Mouse (Mus musculus): ENCODE data around the gene Lad1.

Lad1 gene

DNA sequence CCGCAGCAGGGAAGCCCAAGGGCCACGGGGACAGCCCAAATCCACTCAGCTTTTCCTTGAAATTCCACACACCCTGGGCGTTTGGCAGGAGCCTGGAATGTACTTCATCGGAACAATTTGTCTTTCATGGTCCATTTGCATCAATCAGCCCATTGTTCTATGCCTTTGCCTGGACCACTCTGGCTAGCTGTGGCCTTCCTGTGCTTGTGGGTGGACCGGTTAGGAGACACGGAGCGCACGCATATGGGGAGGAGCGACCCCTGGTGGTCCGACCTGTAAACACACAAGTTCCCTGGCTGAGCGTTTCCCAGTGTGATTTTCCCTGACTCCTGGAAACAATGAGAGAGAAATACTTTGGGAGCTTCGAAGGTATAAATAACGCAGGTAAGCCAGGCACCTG lies 37.2 kb upstream of the Lad1 start:
- no peaks in the 10 kb centered on the region for H3K9me3 ChIP-seq (ENCODE audit: low read length)
- peaks cover 32% of the 10 kb centered on the region for H3K4me1 ChIP-seq (replicated peaks; ENCODE audit: low read depth, low read length)
- no peaks in the 10 kb centered on the region for H3K36me3 ChIP-seq (ENCODE audit: insufficient read depth, low read length)
- TF ChIP-seq NANOG (IDR thresholded peaks at IDR 0.05; ENCODE audit: borderline replicate concordance, low read length) (no peak), POU5F1 (IDR thresholded peaks at IDR 0.05; ENCODE audit: borderline replicate concordance, low read length) (no peak), CTCF (conservative IDR thresholded peaks at IDR 0.05; ENCODE audit: low read length) (peak; percentile 78)
- no peak overlapping the region for H3K4me3 ChIP-seq (replicated peaks; ENCODE audit: low read length)
- peaks cover 40% of the 10 kb centered on the region for H3K27me3 ChIP-seq (ENCODE audit: insufficient read depth, low read length)

GRCm38 (mm10) chr1:135782816-135783215 lies 35.6 kb upstream of the Lad1 start:
- no peak for TF ChIP-seq CTCF (conservative IDR thresholded peaks at IDR 0.05; ENCODE audit: low read length)
- no peak for TF ChIP-seq NANOG (IDR thresholded peaks at IDR 0.05; ENCODE audit: borderline replicate concordance, low read length)
- no peak for TF ChIP-seq POU5F1 (IDR thresholded peaks at IDR 0.05; ENCODE audit: borderline replicate concordance, low read length)
- Histone ChIP-seq H3K36me3 (ENCODE audit: insufficient read depth, low read length) (no peaks in the 10 kb centered on the region), H3K27me3 (ENCODE audit: insufficient read depth, low read length) (peaks cover 25% of the 10 kb centered on the region), H3K4me1 (replicated peaks; ENCODE audit: low read depth, low read length) (peaks cover 32% of the 10 kb centered on the region), H3K4me3 (replicated peaks; ENCODE audit: low read length) (no peak overlapping the region), H3K9me3 (ENCODE audit: low read length) (no peaks in the 10 kb centered on the region)

DNA sequence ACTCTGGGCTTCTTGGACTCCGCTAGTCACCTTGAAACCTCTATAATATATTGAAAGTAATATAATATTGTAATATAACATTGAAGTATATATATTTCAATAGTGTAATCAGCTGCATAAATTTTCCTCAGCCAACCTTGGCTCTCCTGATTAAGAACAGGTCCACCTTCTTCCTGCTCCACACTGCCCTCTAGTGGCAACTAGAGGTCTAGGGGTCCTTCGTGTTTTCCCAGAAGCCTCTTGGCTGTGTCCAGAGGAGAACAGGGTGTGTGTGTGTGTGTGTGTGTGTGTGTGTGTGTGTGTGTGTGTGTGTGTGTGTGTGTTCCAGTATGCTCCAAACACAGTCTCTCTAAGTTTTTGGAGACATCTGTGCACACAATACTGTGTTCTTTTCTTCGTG lies 30.6 kb upstream of the Lad1 start:
- no peaks in the 10 kb centered on the region for H3K36me3 ChIP-seq (ENCODE audit: insufficient read depth, low read length)
- peaks cover 10% of the 10 kb centered on the region for H3K27me3 ChIP-seq (ENCODE audit: insufficient read depth, low read length)
- H3K9me3 ChIP-seq (ENCODE audit: low read length) = no peaks in the 10 kb centered on the region
- TF ChIP-seq NANOG (IDR thresholded peaks at IDR 0.05; ENCODE audit: borderline replicate concordance, low read length) = no peak
- TF ChIP-seq CTCF (conservative IDR thresholded peaks at IDR 0.05; ENCODE audit: low read length) = peak; percentile 72
- no peak for TF ChIP-seq POU5F1 (IDR thresholded peaks at IDR 0.05; ENCODE audit: borderline replicate concordance, low read length)
- H3K4me1 ChIP-seq (replicated peaks; ENCODE audit: low read depth, low read length) = peaks cover 48% of the 10 kb centered on the region
- H3K4me3 ChIP-seq (replicated peaks; ENCODE audit: low read length) = no peak overlapping the region

- Histone ChIP-seq H3K9me3 (ENCODE audit: low read length) (no peaks in the 10 kb centered on the region), H3K4me1 (replicated peaks; ENCODE audit: low read depth, low read length) (peaks cover 51% of the 10 kb centered on the region), H3K36me3 (ENCODE audit: insufficient read depth, low read length) (no peaks in the 10 kb centered on the region), H3K4me3 (replicated peaks; ENCODE audit: low read length) (0 out of 2 replicates have a peak overlapping the region, but pooled peaks have one; percentile 20), H3K27me3 (ENCODE audit: insufficient read depth, low read length) (peaks cover 9% of the 10 kb centered on the region)
- TF ChIP-seq POU5F1 (IDR thresholded peaks at IDR 0.05; ENCODE audit: borderline replicate concordance, low read length) = no peak
- no peak for TF ChIP-seq NANOG (IDR thresholded peaks at IDR 0.05; ENCODE audit: borderline replicate concordance, low read length)
- no peak; the same call in 1 of the 2 replicates for TF ChIP-seq CTCF (conservative IDR thresholded peaks at IDR 0.05; ENCODE audit: low read length)
Observed at GRCm38 (mm10) chr1:135788708-135789107, 29.7 kb upstream of the Lad1 start.

DNA sequence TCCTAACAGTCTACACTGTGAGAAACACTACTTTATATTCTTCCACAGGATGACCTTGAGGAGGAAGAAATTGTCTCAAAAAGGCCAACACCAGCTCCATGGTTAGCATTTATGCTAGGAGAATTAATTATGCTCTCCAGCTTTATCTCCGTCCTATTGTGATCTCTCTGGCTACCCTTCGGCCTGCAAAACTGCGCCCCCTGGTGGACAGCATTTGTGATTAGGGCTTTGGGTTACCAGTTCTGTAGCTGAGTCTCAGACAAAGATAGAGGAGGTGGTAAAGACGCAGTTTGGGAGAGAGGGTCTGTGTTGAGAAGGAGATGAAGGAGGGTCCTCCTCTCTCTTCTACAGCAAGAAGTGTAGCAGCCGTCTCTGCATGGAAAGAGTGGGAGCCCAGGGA lies 28.6 kb upstream of the Lad1 start:
- Histone ChIP-seq H3K9me3 (ENCODE audit: low read length) (no peaks in the 10 kb centered on the region), H3K36me3 (ENCODE audit: insufficient read depth, low read length) (no peaks in the 10 kb centered on the region), H3K27me3 (ENCODE audit: insufficient read depth, low read length) (peaks cover 14% of the 10 kb centered on the region), H3K4me3 (replicated peaks; ENCODE audit: low read length) (no peak overlapping the region), H3K4me1 (replicated peaks; ENCODE audit: low read depth, low read length) (peaks cover 59% of the 10 kb centered on the region)
- peak; percentile 89 for TF ChIP-seq CTCF (conservative IDR thresholded peaks at IDR 0.05; ENCODE audit: low read length)
- no peak for TF ChIP-seq NANOG (IDR thresholded peaks at IDR 0.05; ENCODE audit: borderline replicate concordance, low read length)

GRCm38 (mm10) chr1:135792143-135792939 lies 26.1 kb upstream of the Lad1 start:
- Histone ChIP-seq H3K36me3 (ENCODE audit: insufficient read depth, low read length) (no peaks in the 10 kb centered on the region), H3K4me3 (replicated peaks; ENCODE audit: low read length) (0 out of 2 replicates have a peak overlapping the region, but pooled peaks have one; percentile 10), H3K9me3 (ENCODE audit: low read length) (no peaks in the 10 kb centered on the region), H3K4me1 (replicated peaks; ENCODE audit: low read depth, low read length) (peaks cover 72% of the 10 kb centered on the region), H3K27me3 (ENCODE audit: insufficient read depth, low read length) (peaks cover 27% of the 10 kb centered on the region)
- TF ChIP-seq NANOG (IDR thresholded peaks at IDR 0.05; ENCODE audit: borderline replicate concordance, low read length) (0 out of 2 replicates have a peak, but pooled peaks have one; percentile 9), POU5F1 (IDR thresholded peaks at IDR 0.05; ENCODE audit: borderline replicate concordance, low read length) (no peak)

- TF ChIP-seq NANOG (IDR thresholded peaks at IDR 0.05; ENCODE audit: borderline replicate concordance, low read length) (no peak), POU5F1 (IDR thresholded peaks at IDR 0.05; ENCODE audit: borderline replicate concordance, low read length) (no peak), CTCF (conservative IDR thresholded peaks at IDR 0.05; ENCODE audit: low read length) (no peak)
- peaks cover 4% of the 10 kb centered on the region for H3K9me3 ChIP-seq (ENCODE audit: low read length)
- H3K27me3 ChIP-seq (ENCODE audit: insufficient read depth, low read length) = peaks cover 27% of the 10 kb centered on the region
- peaks cover 65% of the 10 kb centered on the region for H3K4me1 ChIP-seq (replicated peaks; ENCODE audit: low read depth, low read length)
- peak overlapping the region; percentile 69 for H3K4me3 ChIP-seq (replicated peaks; ENCODE audit: low read length)
- H3K36me3 ChIP-seq (ENCODE audit: insufficient read depth, low read length) = no peaks in the 10 kb centered on the region
Observed at GRCm38 (mm10) chr1:135793370-135794215, 24.8 kb upstream of the Lad1 start.
